Mouse (Mus musculus) lung, embryonic 15.5 days (tissue): ENCODE data around the gene Lrp1. TPM values are rescaled to one million over a fixed set of nuclear protein-coding genes. Genes with fewer than 3 reads are reported as not detected.

Experiments
- ATAC-seq: fragments of 200-750 bp; cut with Nextera tagmentation; 2 replicates; pipeline ENCODE4 v1.8.0; 2017; ENCODE audit warnings: moderate number of reproducible peaks, borderline replicate concordance; ENCODE audit not compliant: low FRiP score, low TSS enrichment; ENCODE audit errors: extremely low read depth
- H3K27ac ChIP-seq: fragments of 300-500 bp; sonication (generic); 2 replicates; pipeline ENCODE4 v1.5.1; 2015; ENCODE audit warnings: moderate library complexity, mild to moderate bottlenecking, inconsistent platforms
- H3K27me3 ChIP-seq: fragments of 300-500 bp; sonication (generic); 2 replicates; pipeline ENCODE4 v1.6.1; 2015; ENCODE audit warnings: inconsistent platforms
- H3K36me3 ChIP-seq: fragments of 300-500 bp; sonication (generic); 2 replicates; pipeline ENCODE4 v1.6.1; 2015; ENCODE audit warnings: inconsistent platforms
- H3K4me1 ChIP-seq: fragments of 300-500 bp; sonication (generic); 2 replicates; pipeline ENCODE4 v1.6.1; 2015; ENCODE audit warnings: inconsistent platforms
- H3K4me2 ChIP-seq: fragments of 300-500 bp; sonication (generic); 2 replicates; pipeline ENCODE4 v1.6.1; 2015; ENCODE audit warnings: inconsistent platforms, mild to moderate bottlenecking, moderate library complexity
- H3K4me3 ChIP-seq: fragments of 300-500 bp; sonication (generic); 2 replicates; pipeline ENCODE4 v1.5.1; 2015; ENCODE audit warnings: mild to moderate bottlenecking, inconsistent platforms
- H3K9ac ChIP-seq: fragments of 300-500 bp; sonication (generic); 2 replicates; pipeline ENCODE4 v1.6.1; 2015; ENCODE audit warnings: inconsistent platforms
- H3K9me3 ChIP-seq: fragments of 300-500 bp; sonication (generic); 2 replicates; pipeline ENCODE4 v1.6.1; 2016; ENCODE audit warnings: inconsistent platforms
- WGBS: fragments of 180-500 bp; shearing (Covaris S2); methylation state at CpG from one replicate; pipeline ENCODE4 v1.1.7; 2015; 5-methylcytosine and 5-hydroxymethylcytosine counted together
- polyA plus RNA-seq: library from polyadenylated mRNA; unstranded; fragments of >200 nt; fragmentation: Nextera tagmentation; extraction: Ambion mirVana; gene quantifications from 2 replicates; pipeline ENCODE4 v1.2.1, GENCODE M21; 2015

The Lrp1 gene
- polyA plus RNA-seq, 1 experiment from 2014 or later = 72.6 TPM

- H3K9me3 ChIP-seq = no peaks in the 10 kb centered on the region
- ATAC-seq = peak; percentile 56
- H3K4me3 ChIP-seq = peak within 1 kb of the TSS; percentile 51
- peak within 1 kb of the TSS; percentile 52 for H3K9ac ChIP-seq
- H3K36me3 ChIP-seq = peaks cover 6% of the 10 kb centered on the region; the same call in 1 of the 2 replicates
- H3K27ac ChIP-seq = peak within 1 kb of the TSS; percentile 88
- H3K27me3 ChIP-seq = no peaks in the 10 kb centered on the region
- 3% methylated on average over 37 of the region's 37 CpGs for WGBS
- peak within 1 kb of the TSS; percentile 80 for H3K4me2 ChIP-seq
- H3K4me1 ChIP-seq = peaks cover 24% of the 10 kb centered on the region
These were observed 22.0 kb upstream of the Lrp1 start, which contains the start of gene Stat6 for GRCm38 (mm10) chr10:127642772-127643552. Stat6 (plus strand) TSS chr10:127642986.

- peak; percentile 71 for ATAC-seq
- H3K4me3 ChIP-seq = peak overlapping the region; percentile 51
These were observed 21.2 kb upstream of the Lrp1 start for GRCm38 (mm10) chr10:127641861-127642771.

GRCm38 (mm10) chr10:127640421-127640820, 19.5 kb upstream of the Lrp1 start:
- H3K4me3 ChIP-seq = no peak overlapping the region
- ATAC-seq = no peak
- no peak overlapping the region for H3K9ac ChIP-seq
- WGBS = 58% methylated on average over 5 of the region's 5 CpGs
- H3K4me2 ChIP-seq = no peak overlapping the region
- no peaks in the 10 kb centered on the region for H3K9me3 ChIP-seq
- H3K27me3 ChIP-seq = no peaks in the 10 kb centered on the region
- H3K4me1 ChIP-seq = peaks cover 24% of the 10 kb centered on the region
- H3K27ac ChIP-seq = no peak overlapping the region
- no peaks in the 10 kb centered on the region for H3K36me3 ChIP-seq

More at GRCm38 (mm10) chr10:127641861-127642771, 21.2 kb upstream of the Lrp1 start:
- WGBS = 6% methylated on average over 19 of the region's 19 CpGs
- H3K9ac ChIP-seq = peak overlapping the region; percentile 52
- peak overlapping the region; percentile 88 for H3K27ac ChIP-seq
- no peaks in the 10 kb centered on the region for H3K36me3 ChIP-seq
- no peaks in the 10 kb centered on the region for H3K27me3 ChIP-seq
- peaks cover 24% of the 10 kb centered on the region for H3K4me1 ChIP-seq
- no peaks in the 10 kb centered on the region for H3K9me3 ChIP-seq
- peak overlapping the region; percentile 80 for H3K4me2 ChIP-seq

- H3K27me3 ChIP-seq = no peaks in the 10 kb centered on the region
- H3K27ac ChIP-seq = no peak overlapping the region
- H3K9ac ChIP-seq = no peak overlapping the region
- H3K36me3 ChIP-seq = no peaks in the 10 kb centered on the region
- H3K4me1 ChIP-seq = no peaks in the 10 kb centered on the region
- H3K4me3 ChIP-seq = no peak overlapping the region
- no peak overlapping the region for H3K4me2 ChIP-seq
- 29% methylated on average over 7 of the region's 7 CpGs for WGBS
- ATAC-seq = no peak
- H3K9me3 ChIP-seq = no peaks in the 10 kb centered on the region
These were observed 11.8 kb upstream of the Lrp1 start for GRCm38 (mm10) chr10:127632668-127633271.

GRCm38 (mm10) chr10:127631261-127632214, 10.6 kb upstream of the Lrp1 start:
- H3K4me3 ChIP-seq = no peak overlapping the region
- no peaks in the 10 kb centered on the region for H3K4me1 ChIP-seq
- H3K27me3 ChIP-seq = no peaks in the 10 kb centered on the region
- H3K9me3 ChIP-seq = no peaks in the 10 kb centered on the region
- H3K36me3 ChIP-seq = no peaks in the 10 kb centered on the region
- H3K9ac ChIP-seq = no peak overlapping the region
- no peak overlapping the region for H3K4me2 ChIP-seq
- ATAC-seq = no peak
- H3K27ac ChIP-seq = no peak overlapping the region
- WGBS = 74% methylated on average over 10 of the region's 10 CpGs

GRCm38 (mm10) chr10:127626433-127626832, 5.5 kb upstream of the Lrp1 start:
- Histone ChIP-seq H3K36me3 (no peaks in the 10 kb centered on the region), H3K9me3 (no peaks in the 10 kb centered on the region), H3K9ac (no peak overlapping the region), H3K27ac (no peak overlapping the region), H3K4me2 (no peak overlapping the region), H3K4me1 (peaks cover 6% of the 10 kb centered on the region), H3K27me3 (no peaks in the 10 kb centered on the region), H3K4me3 (no peak overlapping the region)
- no peak for ATAC-seq
- 89% methylated on average over 3 of the region's 3 CpGs for WGBS

- Histone ChIP-seq H3K4me3 (no peak overlapping the region), H3K27me3 (no peaks in the 10 kb centered on the region), H3K27ac (no peak overlapping the region), H3K4me2 (no peak overlapping the region), H3K9ac (no peak overlapping the region), H3K9me3 (no peaks in the 10 kb centered on the region), H3K36me3 (no peaks in the 10 kb centered on the region), H3K4me1 (peaks cover 19% of the 10 kb centered on the region)
- WGBS = 91% methylated on average over 6 of the region's 6 CpGs
- no peak for ATAC-seq
These were observed 2.7 kb upstream of the Lrp1 start for GRCm38 (mm10) chr10:127623439-127624216.

GRCm38 (mm10) chr10:127622661-127623060, 1.7 kb upstream of the Lrp1 start:
- Histone ChIP-seq H3K4me2 (no peak overlapping the region), H3K4me3 (no peak overlapping the region), H3K36me3 (no peaks in the 10 kb centered on the region), H3K9me3 (no peaks in the 10 kb centered on the region), H3K4me1 (peaks cover 29% of the 10 kb centered on the region), H3K27ac (peak overlapping the region; percentile 99; the same call in 1 of the 2 replicates), H3K27me3 (no peaks in the 10 kb centered on the region), H3K9ac (no peak overlapping the region)
- WGBS = 58% methylated on average over 4 of the region's 4 CpGs
- ATAC-seq = no peak

GRCm38 (mm10) chr10:127622057-127622392, 1.1 kb upstream of the Lrp1 start:
- Histone ChIP-seq H3K4me1 (peaks cover 35% of the 10 kb centered on the region), H3K9me3 (no peaks in the 10 kb centered on the region), H3K9ac (peak overlapping the region; percentile 72), H3K36me3 (no peaks in the 10 kb centered on the region), H3K27me3 (no peaks in the 10 kb centered on the region), H3K27ac (peak overlapping the region; percentile 99), H3K4me2 (peak overlapping the region; percentile 97), H3K4me3 (peak overlapping the region; percentile 70)
- under 1% methylated on average over 13 of the region's 13 CpGs for WGBS
- peak; percentile 44; the same call in 1 of the 2 replicates for ATAC-seq

- WGBS = under 1% methylated on average over 35 of the region's 39 CpGs
- H3K9ac ChIP-seq = peak overlapping the region; percentile 72
- H3K27ac ChIP-seq = peak overlapping the region; percentile 99
- H3K4me1 ChIP-seq = peaks cover 41% of the 10 kb centered on the region
- no peaks in the 10 kb centered on the region for H3K36me3 ChIP-seq
- peak overlapping the region; percentile 70 for H3K4me3 ChIP-seq
- peak; percentile 91 for ATAC-seq
- H3K4me2 ChIP-seq = peak overlapping the region; percentile 97
- H3K9me3 ChIP-seq = no peaks in the 10 kb centered on the region
- H3K27me3 ChIP-seq = no peaks in the 10 kb centered on the region
These were observed 476 bp upstream of the Lrp1 start for GRCm38 (mm10) chr10:127621191-127622056.
